Mouse (Mus musculus): ENCODE measurements around the gene Ezh1.

The Ezh1 gene

DNA sequence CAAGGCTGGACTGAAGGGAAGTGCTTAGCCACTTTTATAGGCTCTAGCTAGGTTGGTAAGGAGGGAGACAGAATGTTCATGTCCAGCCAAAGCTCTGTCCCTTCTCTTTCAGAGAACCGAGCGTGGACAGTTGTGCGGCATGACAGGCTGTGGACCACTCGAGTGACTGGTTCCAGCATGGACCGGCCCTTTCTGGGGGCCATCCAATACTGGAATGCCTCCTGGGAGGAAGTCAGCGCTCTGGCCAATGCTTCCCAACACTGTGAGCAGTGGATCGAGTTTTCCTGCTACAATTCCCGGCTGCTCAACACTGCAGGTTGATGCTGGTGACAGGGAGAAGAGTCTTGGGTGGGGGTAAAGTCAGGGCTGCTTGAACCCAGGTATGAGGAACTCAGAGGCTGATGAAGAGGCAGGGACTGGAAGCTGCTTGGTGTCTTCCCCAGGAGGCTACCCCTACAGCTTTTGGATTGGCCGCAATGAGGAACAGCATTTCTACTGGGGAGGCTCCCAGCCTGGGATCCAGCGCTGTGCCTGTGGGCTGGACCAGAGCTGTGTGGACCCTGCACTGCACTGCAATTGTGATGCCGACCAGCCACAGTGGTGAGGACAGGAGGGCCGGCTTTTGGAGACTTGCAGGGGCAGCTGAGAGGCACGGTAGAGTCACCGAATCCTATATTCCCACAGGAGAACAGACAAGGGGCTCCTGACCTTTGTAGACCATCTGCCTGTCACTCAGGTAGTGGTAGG, 43.3 kb downstream of the Ezh1 start:
- in situ Hi-C loops (cut with MboI, MseI) = loop anchor here (5.0 kb wide), 1 partner anchor 86 kb away; the partner anchor contains the start of gene Psmc3ip

DNA sequence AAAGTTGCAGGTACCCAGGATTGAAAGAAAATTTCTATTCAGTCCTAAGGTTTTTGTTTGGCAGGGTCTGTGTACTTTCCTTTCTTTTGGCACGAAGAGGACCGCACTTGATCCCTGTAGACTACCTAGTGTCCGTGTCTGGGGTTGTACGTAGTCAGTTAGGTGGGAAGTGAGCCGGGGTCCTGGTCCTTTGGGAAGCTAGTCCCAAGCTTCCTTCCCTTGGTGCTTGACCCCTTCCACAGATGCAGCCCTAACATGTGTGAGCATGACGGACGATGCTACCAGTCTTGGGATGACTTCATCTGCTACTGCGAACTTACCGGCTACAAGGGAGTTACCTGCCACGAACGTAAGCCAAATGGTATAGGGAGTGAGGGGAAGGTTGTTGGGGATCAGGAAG, 44.3 kb downstream of the Ezh1 start:
- in situ Hi-C loops (cut with MboI, MseI) = loop anchor here (5.0 kb wide), 1 partner anchor 85 kb away; the partner anchor contains the start of gene Psmc3ip

DNA sequence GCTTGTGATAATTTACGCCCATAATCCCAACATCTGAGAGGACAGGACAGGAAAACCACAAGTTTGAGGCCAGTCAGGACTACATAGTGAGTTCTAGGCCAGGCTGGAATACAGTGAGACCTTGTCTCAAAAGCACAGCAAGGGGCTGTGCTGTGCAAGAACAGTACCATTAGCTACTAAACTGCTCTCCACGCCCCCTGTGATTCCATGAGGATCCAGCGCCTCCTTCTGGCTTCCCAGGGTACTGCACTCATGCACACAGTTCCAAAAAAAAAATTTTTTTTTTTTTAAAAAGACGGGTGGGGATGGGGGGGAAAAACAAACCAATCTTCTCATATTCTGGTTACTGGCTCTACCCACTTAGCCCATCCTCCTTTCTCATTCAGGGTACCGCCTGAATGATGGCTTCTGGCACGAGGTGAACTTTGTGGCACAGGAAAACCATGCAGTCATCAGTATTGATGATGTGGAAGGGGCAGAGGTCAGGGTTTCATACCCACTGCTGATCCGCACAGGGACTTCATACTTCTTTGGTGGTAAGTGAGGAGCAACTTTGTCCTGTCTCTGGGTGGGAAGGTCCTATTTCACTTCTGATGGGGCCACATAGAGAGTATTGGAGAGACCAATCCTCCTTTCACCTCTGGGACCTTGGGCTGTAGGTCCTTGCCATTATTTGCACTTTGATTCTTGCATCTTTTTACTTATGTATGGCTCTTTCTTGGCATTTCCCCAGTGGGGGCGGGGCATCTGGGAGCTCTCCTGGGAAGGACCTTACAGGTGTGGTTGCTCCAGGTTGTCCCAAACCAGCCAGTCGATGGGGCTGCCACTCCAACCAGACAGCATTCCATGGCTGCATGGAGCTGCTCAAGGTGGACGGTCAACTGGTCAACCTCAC, 45.2 kb downstream of the Ezh1 start:
- in situ Hi-C loops (cut with MboI, MseI) = loop anchor here (5.0 kb wide), 1 partner anchor 84 kb away; the partner anchor contains the start of gene Psmc3ip

DNA sequence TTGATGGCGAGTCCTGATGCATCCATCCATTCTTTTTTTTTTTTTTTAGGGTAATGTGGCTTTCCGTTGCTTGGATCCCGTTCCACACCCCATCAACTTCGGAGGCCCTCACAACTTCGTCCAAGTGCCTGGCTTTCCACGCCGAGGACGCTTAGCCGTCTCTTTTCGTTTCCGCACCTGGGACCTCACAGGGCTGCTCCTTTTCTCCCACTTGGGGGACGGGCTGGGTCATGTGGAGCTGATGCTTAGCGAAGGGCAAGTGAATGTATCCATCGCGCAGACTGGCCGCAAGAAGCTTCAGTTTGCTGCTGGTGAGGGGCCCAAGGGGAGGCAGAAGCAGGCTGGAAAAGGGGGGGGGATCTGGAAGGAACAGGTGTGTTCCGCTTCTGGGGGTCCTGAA, 46.0 kb downstream of the Ezh1 start:
- in situ Hi-C loops (cut with MboI, MseI) = loop anchor here (5.0 kb wide), 1 partner anchor 83 kb away; the partner anchor contains the start of gene Psmc3ip

DNA sequence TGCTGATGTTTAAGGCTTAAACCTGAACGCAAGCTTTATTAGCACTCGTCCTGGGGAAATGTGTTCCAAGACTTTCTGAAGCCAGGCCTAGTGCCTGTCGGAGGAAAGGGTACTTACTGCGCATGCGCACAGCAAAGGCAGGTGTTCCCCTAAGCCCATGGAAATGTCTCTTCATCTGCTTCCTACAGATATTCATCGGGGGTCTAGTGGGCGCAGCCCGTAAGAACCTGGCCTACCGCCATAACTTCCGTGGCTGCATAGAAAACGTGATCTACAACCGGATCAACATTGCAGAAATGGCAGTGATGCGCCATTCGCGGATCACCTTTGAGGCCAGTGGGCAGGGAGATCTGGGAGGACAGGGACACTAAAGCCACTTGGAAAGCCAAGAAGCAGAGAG, 47.0 kb downstream of the Ezh1 start:
- in situ Hi-C loops (cut with MboI, MseI) = loop anchor here (10.0 kb wide), 1 partner anchor 635 kb away; the partner anchor contains the start of gene Ttc25

- in situ Hi-C loops (cut with MboI, MseI) = loop anchor here (10.0 kb wide), 1 partner anchor 634 kb away; the partner anchor contains the start of gene Ttc25
Observed at GRCm38 (mm10) chr11:101178061-101179058, 47.9 kb downstream of the Ezh1 start.

GRCm38 (mm10) chr11:101176933-101177773, 49.1 kb downstream of the Ezh1 start:
- in situ Hi-C loops (cut with MboI, MseI) = loop anchor here (10.0 kb wide), 1 partner anchor 632 kb away; the partner anchor contains the start of gene Ttc25

DNA sequence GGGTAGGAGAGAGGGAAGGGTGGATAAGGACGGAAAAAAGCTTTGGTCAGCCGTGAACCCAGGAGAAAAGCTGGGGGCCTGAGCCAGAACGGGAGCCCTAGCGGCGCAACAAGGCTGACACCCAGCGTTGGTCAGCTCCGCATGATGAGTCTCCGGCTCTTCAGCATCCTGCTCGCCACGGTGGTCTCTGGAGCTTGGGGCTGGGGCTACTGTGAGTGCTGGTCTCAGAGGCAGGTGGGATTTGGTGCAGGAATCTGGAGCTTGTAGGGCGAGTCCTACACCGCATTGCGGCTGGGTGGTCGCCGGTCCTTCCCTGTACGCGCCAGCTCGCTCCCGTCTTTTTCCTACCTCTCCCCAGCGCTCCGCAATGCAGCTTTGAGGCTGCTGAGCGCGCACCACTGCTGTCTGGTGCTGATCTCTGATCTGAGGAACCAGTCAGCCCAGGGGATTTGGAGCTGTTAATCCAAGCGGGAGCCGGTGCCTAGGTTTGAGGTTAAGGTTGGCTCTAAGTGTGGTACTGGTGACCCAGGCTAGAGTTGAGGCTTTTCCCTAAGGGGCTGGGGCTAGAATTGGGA, 50.1 kb downstream of the Ezh1 start:
- in situ Hi-C loops (cut with MboI, MseI) = loop anchor here (10.0 kb wide), 1 partner anchor 631 kb away; the partner anchor contains the start of gene Ttc25

GRCm38 (mm10) chr11:101175636-101176116, 50.6 kb downstream of the Ezh1 start:
- in situ Hi-C loops (cut with MboI, MseI) = loop anchor here (10.0 kb wide), 1 partner anchor 631 kb away; the partner anchor contains the start of gene Ttc25

DNA sequence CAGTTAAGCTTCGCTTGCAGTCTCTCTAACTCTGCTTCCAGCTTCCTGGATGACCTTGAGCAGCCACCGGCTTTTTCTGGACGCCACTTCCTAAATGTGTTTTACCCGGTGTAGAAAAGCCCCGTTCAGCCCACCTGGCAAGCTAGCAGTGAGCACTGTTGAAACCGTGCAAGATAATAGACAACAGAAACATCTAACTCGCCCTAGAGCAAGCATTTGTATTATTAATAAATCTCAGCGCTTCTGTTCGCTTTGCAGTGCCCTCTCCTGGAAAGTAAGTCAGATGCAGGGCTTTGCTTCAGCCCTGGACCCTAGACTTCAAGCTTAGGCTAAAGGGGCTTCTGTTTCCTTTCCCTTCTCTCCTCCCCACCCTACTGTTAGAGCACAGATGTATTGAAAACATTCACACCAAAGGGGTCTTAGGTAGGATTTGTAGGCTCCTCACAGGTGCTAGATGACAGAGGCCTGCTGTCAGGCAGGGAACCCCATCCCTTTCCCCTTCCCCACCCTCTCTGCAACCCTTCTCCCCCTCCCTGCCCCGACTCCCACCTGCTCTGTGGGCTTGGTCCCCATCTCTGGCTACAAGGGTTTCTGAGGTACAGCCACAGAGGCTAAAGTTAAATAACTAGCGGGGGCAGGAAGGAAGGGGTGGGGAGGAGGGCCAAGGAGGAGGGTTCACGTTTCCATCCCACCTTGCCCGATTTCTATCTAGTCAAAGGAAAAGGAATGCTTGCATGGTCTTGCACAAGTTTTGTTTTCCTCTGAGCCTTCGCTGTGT, 51.2 kb downstream of the Ezh1 start, which contains the start of gene Ccr10:
TSS of gene Ccr10 (minus strand) at position 593 of the 778 bp plus-strand sequence.
- in situ Hi-C loops (cut with MboI, MseI) = loop anchor here (10.0 kb wide), 1 partner anchor 630 kb away; the partner anchor contains the start of gene Ttc25

DNA sequence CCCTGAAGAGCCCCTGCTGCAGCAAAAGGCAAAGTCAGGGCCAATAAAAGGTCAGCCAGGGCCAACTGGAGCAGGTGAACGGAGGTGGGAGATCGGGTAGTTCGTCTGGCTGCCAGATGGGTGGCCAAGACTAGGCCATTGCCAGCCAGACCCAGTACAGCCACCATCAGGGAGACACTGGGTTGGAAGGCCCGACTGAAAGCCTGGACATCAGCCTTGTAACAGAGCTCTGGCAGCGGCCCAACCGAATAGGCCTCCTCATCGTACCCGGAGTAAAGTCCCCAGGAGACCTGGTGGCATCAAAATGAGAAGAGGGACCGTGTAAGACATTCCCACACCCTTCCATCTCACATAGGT, 51.9 kb downstream of the Ezh1 start:
- in situ Hi-C loops (cut with MboI, MseI) = loop anchor here (10.0 kb wide), 1 partner anchor 630 kb away; the partner anchor contains the start of gene Ttc25

DNA sequence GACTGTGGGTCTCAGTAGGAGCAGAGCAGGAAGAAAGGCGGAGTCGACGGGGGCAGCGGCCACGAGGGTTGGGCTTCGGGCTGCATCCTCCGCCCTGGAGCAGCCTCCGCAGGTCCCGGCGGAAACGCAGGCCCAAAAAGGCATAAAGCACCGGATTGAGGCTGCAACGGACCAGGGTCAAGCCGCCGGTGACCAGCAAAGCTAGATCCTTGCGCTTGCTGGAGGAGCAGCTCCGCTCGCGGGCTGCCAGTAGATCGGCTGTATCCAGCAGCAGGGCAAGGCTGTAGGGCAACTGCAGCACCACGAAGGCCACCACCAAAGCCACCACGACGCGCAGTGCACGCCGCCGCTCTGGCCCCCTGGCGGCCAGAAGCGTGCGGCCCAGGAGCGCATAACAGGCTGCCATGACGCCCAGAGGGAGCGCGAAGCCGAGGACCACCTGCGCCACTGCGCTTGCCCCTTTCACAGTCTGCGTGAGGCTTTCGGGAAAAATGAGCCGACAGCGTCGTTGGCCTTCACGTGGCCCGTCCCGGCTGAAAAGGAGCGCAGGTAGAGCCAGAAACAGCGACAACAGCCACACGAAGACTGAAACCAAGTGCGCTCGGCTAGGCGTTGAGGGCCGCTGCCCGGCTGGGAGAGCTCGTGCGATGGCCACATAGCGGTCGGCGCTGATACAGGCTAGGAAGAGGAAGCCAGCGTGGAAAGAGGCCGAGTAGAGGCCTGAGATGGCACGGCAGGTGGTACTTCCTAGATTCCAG, 52.5 kb downstream of the Ezh1 start:
- in situ Hi-C loops (cut with MboI, MseI) = loop anchor here (10.0 kb wide), 1 partner anchor 629 kb away; the partner anchor contains the start of gene Ttc25

- in situ Hi-C loops (cut with MboI, MseI) = loop anchor here (10.0 kb wide), 1 partner anchor 628 kb away; the partner anchor contains the start of gene Ttc25
Observed at GRCm38 (mm10) chr11:101173112-101173511, 53.2 kb downstream of the Ezh1 start.

GRCm38 (mm10) chr11:101172434-101172815, 53.8 kb downstream of the Ezh1 start:
- in situ Hi-C loops (cut with MboI, MseI) = loop anchor here (10.0 kb wide), 1 partner anchor 628 kb away; the partner anchor contains the start of gene Ttc25

GRCm38 (mm10) chr11:101171721-101172433, 54.4 kb downstream of the Ezh1 start:
- in situ Hi-C loops (cut with MboI, MseI) = loop anchor here (10.0 kb wide), 1 partner anchor 627 kb away; the partner anchor contains the start of gene Ttc25

All from T-helper 2 cell (primary cell).